Mouse (Mus musculus): Measurements from ENCODE around the gene Osbpl3. TPM values are rescaled to one million over a fixed set of nuclear protein-coding genes. Genes with fewer than 3 reads are reported as not detected.

Gene Osbpl3
- polyA plus RNA-seq, 1 experiment from 2014 or later: 8.6 TPM

DNA sequence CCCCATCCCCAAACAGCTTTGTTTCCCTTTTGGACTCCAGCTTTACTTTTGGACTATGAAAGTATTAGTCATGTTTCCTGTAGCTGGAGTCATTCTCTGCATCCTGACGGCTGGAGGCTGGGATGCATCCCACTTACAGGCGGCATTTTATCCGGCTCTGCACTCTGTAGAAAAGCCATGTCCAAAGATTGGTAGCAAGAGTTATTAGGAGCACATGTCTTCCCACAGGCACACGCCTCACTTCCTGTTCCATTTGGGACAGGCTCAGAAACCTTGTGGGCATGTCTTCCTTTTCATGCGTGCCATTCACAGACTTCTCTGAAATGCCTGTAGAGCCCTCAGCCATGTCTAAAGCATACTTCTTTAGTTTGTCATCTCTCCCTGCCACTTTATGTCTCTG, 76.9 kb downstream of the Osbpl3 start:
- no peak for ATAC-seq (ENCODE audit: low FRiP score)
- H3K27me3 ChIP-seq: no peaks in the 10 kb centered on the region
- peaks cover 9% of the 10 kb centered on the region; the same call in 1 of the 2 replicates for H3K4me1 ChIP-seq
- H3K4me3 ChIP-seq: no peak overlapping the region
- H3K27ac ChIP-seq: no peak overlapping the region
- H3K36me3 ChIP-seq: no peaks in the 10 kb centered on the region
- H3K9ac ChIP-seq: no peak overlapping the region
- 88% methylated on average over 5 of the region's 5 CpGs for WGBS
- H3K4me2 ChIP-seq (replicated peaks): no peak overlapping the region
- H3K9me3 ChIP-seq (replicated peaks): no peaks in the 10 kb centered on the region

GRCm38 (mm10) chr6:50377742-50378720, 78.0 kb downstream of the Osbpl3 start:
- Histone ChIP-seq H3K36me3 (no peaks in the 10 kb centered on the region), H3K27me3 (no peaks in the 10 kb centered on the region), H3K27ac (no peak overlapping the region), H3K4me2 (replicated peaks) (no peak overlapping the region), H3K9ac (no peak overlapping the region), H3K4me3 (no peak overlapping the region), H3K9me3 (replicated peaks) (no peaks in the 10 kb centered on the region), H3K4me1 (peaks cover 14% of the 10 kb centered on the region)
- 78% methylated on average over 21 of the region's 21 CpGs for WGBS
- ATAC-seq (ENCODE audit: low FRiP score): no peak

DNA sequence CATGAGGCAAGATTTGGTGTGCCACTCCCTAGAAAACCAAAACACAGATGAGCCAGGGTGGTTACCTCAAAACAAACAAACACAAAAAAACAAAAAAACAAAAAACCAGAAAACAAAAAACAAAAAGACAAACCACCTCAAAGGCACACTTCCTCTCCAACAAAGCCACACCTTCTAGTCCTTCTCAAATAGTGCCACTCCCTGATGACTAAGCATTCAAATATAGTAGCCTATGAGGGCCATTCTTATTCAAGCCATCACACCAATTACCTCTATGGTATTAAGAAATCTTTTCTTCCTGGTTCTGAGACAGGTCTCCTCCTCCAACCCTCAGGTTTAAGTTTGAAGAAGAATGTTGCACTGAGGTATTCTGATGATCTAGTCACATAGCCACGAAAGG, 79.3 kb downstream of the Osbpl3 start:
- no peak for ATAC-seq (ENCODE audit: low FRiP score)
- H3K27ac ChIP-seq: no peak overlapping the region
- H3K4me2 ChIP-seq (replicated peaks): no peak overlapping the region
- H3K4me3 ChIP-seq: no peak overlapping the region
- 100% methylated on average over 1 of the region's 1 CpGs for WGBS
- no peak overlapping the region for H3K9ac ChIP-seq
- peaks cover 12% of the 10 kb centered on the region for H3K4me1 ChIP-seq
- H3K27me3 ChIP-seq: no peaks in the 10 kb centered on the region
- H3K36me3 ChIP-seq: no peaks in the 10 kb centered on the region
- no peaks in the 10 kb centered on the region for H3K9me3 ChIP-seq (replicated peaks)

- Histone ChIP-seq H3K27ac (no peak overlapping the region), H3K4me3 (no peak overlapping the region), H3K4me1 (peaks cover 8% of the 10 kb centered on the region), H3K27me3 (no peaks in the 10 kb centered on the region), H3K9ac (no peak overlapping the region), H3K36me3 (no peaks in the 10 kb centered on the region), H3K9me3 (replicated peaks) (no peaks in the 10 kb centered on the region), H3K4me2 (replicated peaks) (no peak overlapping the region)
- WGBS: 83% methylated on average over 5 of the region's 5 CpGs
- ATAC-seq (ENCODE audit: low FRiP score): 0 out of 2 replicates have a peak, but pooled peaks have one; percentile 38
Observed at GRCm38 (mm10) chr6:50372516-50373424, 83.2 kb downstream of the Osbpl3 start.

GRCm38 (mm10) chr6:50371501-50372086, 84.4 kb downstream of the Osbpl3 start:
- ATAC-seq (ENCODE audit: low FRiP score): no peak
- WGBS: 91% methylated on average over 8 of the region's 8 CpGs
- no peaks in the 10 kb centered on the region for H3K36me3 ChIP-seq
- H3K4me2 ChIP-seq (replicated peaks): no peak overlapping the region
- no peaks in the 10 kb centered on the region for H3K9me3 ChIP-seq (replicated peaks)
- no peak overlapping the region for H3K27ac ChIP-seq
- peaks cover 8% of the 10 kb centered on the region for H3K4me1 ChIP-seq
- H3K9ac ChIP-seq: no peak overlapping the region
- H3K27me3 ChIP-seq: no peaks in the 10 kb centered on the region
- H3K4me3 ChIP-seq: no peak overlapping the region

- Histone ChIP-seq H3K4me2 (replicated peaks) (no peak overlapping the region), H3K27me3 (no peaks in the 10 kb centered on the region), H3K9ac (no peak overlapping the region), H3K36me3 (no peaks in the 10 kb centered on the region), H3K4me1 (peaks cover 8% of the 10 kb centered on the region), H3K4me3 (no peak overlapping the region), H3K27ac (no peak overlapping the region), H3K9me3 (replicated peaks) (no peaks in the 10 kb centered on the region)
- 93% methylated on average over 8 of the region's 8 CpGs for WGBS
- no peak for ATAC-seq (ENCODE audit: low FRiP score)
Observed at GRCm38 (mm10) chr6:50368502-50369292, 87.3 kb downstream of the Osbpl3 start.

DNA sequence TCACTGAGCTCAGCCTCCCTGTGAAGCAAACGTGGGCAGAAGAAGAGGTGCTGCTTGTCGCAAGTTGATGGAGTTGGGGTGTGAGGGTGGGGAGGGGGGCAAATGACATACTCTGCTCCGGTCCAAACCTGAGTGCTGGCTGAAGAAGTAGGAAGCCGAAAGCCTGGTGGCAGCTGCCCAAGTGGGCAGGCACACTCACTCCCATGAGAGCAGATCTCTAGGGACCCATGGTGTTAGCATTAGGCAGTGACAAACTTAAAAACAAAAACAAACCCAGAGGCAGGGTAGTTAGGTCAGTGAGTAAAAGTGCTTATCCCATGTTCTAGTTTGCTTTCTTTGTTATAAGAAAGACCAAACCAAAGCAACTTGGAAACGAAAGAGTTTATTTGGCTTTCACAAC, 88.2 kb downstream of the Osbpl3 start:
- Histone ChIP-seq H3K9ac (no peak overlapping the region), H3K27ac (no peak overlapping the region), H3K27me3 (no peaks in the 10 kb centered on the region), H3K4me2 (replicated peaks) (no peak overlapping the region), H3K36me3 (no peaks in the 10 kb centered on the region), H3K4me1 (peaks cover under 1% of the 10 kb centered on the region; the same call in 1 of the 2 replicates), H3K4me3 (no peak overlapping the region), H3K9me3 (replicated peaks) (no peaks in the 10 kb centered on the region)
- WGBS: 89% methylated on average over 5 of the region's 5 CpGs
- ATAC-seq (ENCODE audit: low FRiP score): no peak

- WGBS: 94% methylated on average over 5 of the region's 5 CpGs
- H3K4me3 ChIP-seq: no peak overlapping the region
- no peak overlapping the region for H3K4me2 ChIP-seq (replicated peaks)
- no peaks in the 10 kb centered on the region for H3K36me3 ChIP-seq
- no peaks in the 10 kb centered on the region for H3K4me1 ChIP-seq
- no peak for ATAC-seq (ENCODE audit: low FRiP score)
- no peak overlapping the region for H3K9ac ChIP-seq
- no peak overlapping the region for H3K27ac ChIP-seq
- no peaks in the 10 kb centered on the region for H3K9me3 ChIP-seq (replicated peaks)
- no peaks in the 10 kb centered on the region for H3K27me3 ChIP-seq
Observed at GRCm38 (mm10) chr6:50366724-50367123, 89.3 kb downstream of the Osbpl3 start.

DNA sequence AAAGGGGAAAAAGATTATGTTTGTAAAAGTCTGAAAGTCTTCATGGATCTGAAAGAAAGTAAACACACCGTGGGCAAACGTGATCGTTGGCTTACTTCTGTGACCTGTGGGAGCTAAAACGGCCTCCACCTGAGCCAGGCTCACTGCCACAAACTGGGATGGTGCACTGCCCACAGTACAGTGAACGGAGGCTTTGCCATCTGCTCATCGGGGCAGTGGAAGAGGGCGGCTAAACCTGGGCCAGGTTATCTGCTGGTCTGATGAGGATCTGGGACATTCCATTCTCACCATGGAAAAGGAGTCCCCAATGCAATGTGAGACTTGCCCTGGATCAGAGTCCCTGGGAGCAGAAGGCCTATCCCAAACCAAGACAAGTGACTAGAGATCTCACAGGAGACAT, 89.7 kb downstream of the Osbpl3 start:
- H3K27ac ChIP-seq: no peak overlapping the region
- no peak overlapping the region for H3K4me2 ChIP-seq (replicated peaks)
- no peaks in the 10 kb centered on the region for H3K9me3 ChIP-seq (replicated peaks)
- no peaks in the 10 kb centered on the region for H3K27me3 ChIP-seq
- no peaks in the 10 kb centered on the region for H3K36me3 ChIP-seq
- WGBS: 94% methylated on average over 7 of the region's 7 CpGs
- no peaks in the 10 kb centered on the region for H3K4me1 ChIP-seq
- H3K9ac ChIP-seq: no peak overlapping the region
- no peak overlapping the region for H3K4me3 ChIP-seq
- no peak for ATAC-seq (ENCODE audit: low FRiP score)

DNA sequence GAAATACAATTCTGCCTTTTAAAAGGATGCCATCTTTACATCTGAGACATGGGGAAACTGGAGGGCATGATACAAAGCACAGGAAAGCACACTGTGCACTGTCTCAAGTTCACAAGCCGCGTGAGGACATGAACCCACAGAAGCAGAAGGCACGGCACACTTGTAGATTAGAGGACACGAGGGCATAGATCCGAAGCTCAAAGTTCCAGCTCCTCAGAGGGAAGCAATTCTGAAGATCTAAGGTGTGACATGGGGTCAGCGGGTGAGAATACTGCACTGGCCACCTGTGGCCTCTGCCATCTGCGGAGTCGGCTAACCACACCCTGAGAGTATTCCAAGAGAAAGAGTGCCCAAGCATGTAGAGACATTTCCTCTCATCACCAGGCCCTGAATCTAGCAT, 91.6 kb downstream of the Osbpl3 start:
- H3K4me1 ChIP-seq: no peaks in the 10 kb centered on the region

GRCm38 (mm10) chr6:50363385-50363784, 92.6 kb downstream of the Osbpl3 start:
- H3K9ac ChIP-seq: no peak overlapping the region
- H3K9me3 ChIP-seq (replicated peaks): no peaks in the 10 kb centered on the region
- no peak for ATAC-seq (ENCODE audit: low FRiP score)
- H3K36me3 ChIP-seq: no peaks in the 10 kb centered on the region
- no peaks in the 10 kb centered on the region for H3K27me3 ChIP-seq
- no peak overlapping the region for H3K4me3 ChIP-seq
- H3K27ac ChIP-seq: no peak overlapping the region
- H3K4me2 ChIP-seq (replicated peaks): no peak overlapping the region
- H3K4me1 ChIP-seq: no peaks in the 10 kb centered on the region
- WGBS: 86% methylated on average over 5 of the region's 5 CpGs

More for the DNA sequence above, 91.6 kb downstream of the Osbpl3 start:
- Histone ChIP-seq H3K9ac (no peak overlapping the region), H3K27me3 (no peaks in the 10 kb centered on the region), H3K27ac (no peak overlapping the region), H3K4me3 (no peak overlapping the region), H3K36me3 (no peaks in the 10 kb centered on the region), H3K9me3 (replicated peaks) (no peaks in the 10 kb centered on the region), H3K4me2 (replicated peaks) (no peak overlapping the region)
- WGBS: 83% methylated on average over 8 of the region's 8 CpGs
- no peak for ATAC-seq (ENCODE audit: low FRiP score)
